ENCODE assay signal across 14 mouse cellular contexts in the genomic region with DNA sequence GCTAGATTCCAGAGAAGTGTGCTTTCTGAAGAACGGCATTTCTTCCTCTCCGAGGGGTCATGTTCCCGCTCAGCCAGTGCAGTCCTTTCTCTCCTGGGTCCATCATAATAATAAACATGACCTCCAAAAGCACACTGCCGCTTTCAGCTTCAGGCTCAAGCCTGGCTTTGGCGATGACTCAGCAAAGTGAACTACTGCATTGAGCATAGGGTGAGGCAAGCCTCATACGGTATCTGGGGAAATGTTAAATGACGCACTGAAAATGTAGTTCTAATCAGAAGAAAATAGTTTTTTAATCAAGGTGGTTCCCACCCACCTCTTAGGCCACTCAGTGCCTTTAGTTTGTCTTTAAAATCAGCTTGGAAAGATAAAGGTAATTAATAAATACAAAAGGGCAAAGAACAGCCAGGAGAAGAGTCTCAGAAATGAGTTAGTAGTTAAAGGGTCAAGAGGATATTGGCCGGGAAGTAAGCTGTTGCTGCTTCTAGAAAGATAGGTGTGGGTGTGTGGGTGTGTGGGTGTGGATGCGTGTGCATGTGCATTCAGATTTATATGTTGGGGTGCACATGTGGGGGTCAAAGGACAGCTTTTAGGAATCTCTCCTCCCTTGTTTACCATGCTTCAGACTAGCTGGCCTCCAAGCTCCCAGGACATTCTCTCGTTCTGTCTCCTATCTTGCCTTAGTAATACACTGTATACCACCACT. TPM values are rescaled to one million over a fixed set of nuclear protein-coding genes. Genes with fewer than 3 reads are reported as not detected.
A peak's percentile ranks its signal among the peaks of the same experiment; 100 is the strongest.
DNase-seq lines count a peak whose midpoint lies in the region; ATAC-seq lines count a peak whose summit lies in the region.
"Had no signal": no experiment of that assay in that cellular context is flagged by ENCODE, and none has a peak within 500 bp of the region (broad histone marks: within the 10 kb centered on the region; RNA-seq: fewer than 3 reads in every experiment).

No protein-coding gene starts in this region.

- peaks cover under 1% of the 10 kb centered on the region for H3K4me1 ChIP-seq in midbrain, embryonic 11.5 days (ENCODE audit: control insufficient read depth, insufficient read depth, low read length)

- H3K4me3 ChIP-seq in midbrain, embryonic 11.5 days (ENCODE audit: low read depth, low read length), result no peak overlapping the region
- H3K4me3 ChIP-seq: embryonic facial prominence, embryonic 15.5 days; heart, adult 2 months; limb, embryonic 12.5 days had no signal

- DNase-seq in adrenal gland, adult 2 months, result peak; percentile 56
- no peak for DNase-seq in adrenal gland, adult 8-10 months
- DNase-seq in adrenal gland, postnatal 14 days, result peak; percentile 51
- DNase-seq in kidney, postnatal 25 days, result no peak
- no peak for DNase-seq in left cerebral cortex, postnatal 14 days (ENCODE audit: low spot score in 2 of 2)
- DNase-seq in midbrain, embryonic 11.5 days (ENCODE audit: low spot score, missing footprints), result no peak
- DNase-seq: B cell, adult 2 months; heart, adult 2 months; kidney, adult 18-20 months; right cerebral cortex, postnatal 14 days had no signal

- intact Hi-C loops in left cerebral cortex, postnatal 14 days (cut with DNase I), result no loop called here

- H3K4me2 ChIP-seq in midbrain, embryonic 11.5 days, result no peak overlapping the region
- H3K4me2 ChIP-seq: embryonic facial prominence, embryonic 15.5 days; limb, embryonic 12.5 days had no signal

- peak; percentile 64 for ATAC-seq in granulocyte monocyte progenitor cell, adult 5-6 weeks (replicated peaks; ENCODE audit: poor library complexity, severe bottlenecking)
- peak; percentile 78 for ATAC-seq in megakaryocyte-erythroid progenitor cell, adult 5-6 weeks (replicated peaks; ENCODE audit: low FRiP score, low TSS enrichment, poor library complexity, severe bottlenecking)
- ATAC-seq in midbrain, embryonic 11.5 days (ENCODE audit: low FRiP score), result no peak

- peaks cover 8% of the 10 kb centered on the region; the same call in 1 of the 2 replicates for H3K27me3 ChIP-seq in midbrain, embryonic 11.5 days (ENCODE audit: control insufficient read depth, insufficient read depth, low read length)
- H3K27me3 ChIP-seq: embryonic facial prominence, embryonic 15.5 days had no signal

- 79% methylated on average over 10 of the region's 10 CpGs for WGBS in midbrain, embryonic 11.5 days

- no peak overlapping the region for H3K27ac ChIP-seq in midbrain, embryonic 11.5 days (ENCODE audit: low read depth, low read length)
- H3K27ac ChIP-seq: embryonic facial prominence, embryonic 15.5 days; heart, adult 2 months; limb, embryonic 12.5 days had no signal

- H3K9ac ChIP-seq in midbrain, embryonic 11.5 days (ENCODE audit: low read length), result no peak overlapping the region
- H3K9ac ChIP-seq: embryonic facial prominence, embryonic 15.5 days; limb, embryonic 12.5 days had no signal

- H3K36me3 ChIP-seq in midbrain, embryonic 11.5 days (ENCODE audit: control insufficient read depth, insufficient read depth, low read length), result no peaks in the 10 kb centered on the region
- H3K36me3 ChIP-seq: embryonic facial prominence, embryonic 15.5 days; limb, embryonic 12.5 days had no signal

- peaks cover 3% of the 10 kb centered on the region; the same call in 1 of the 2 replicates for H3K9me3 ChIP-seq in midbrain, embryonic 11.5 days (ENCODE audit: control insufficient read depth, low read length)
- H3K9me3 ChIP-seq: embryonic facial prominence, embryonic 15.5 days had no signal

RNA-seq across cellular contexts. Expression of a gene that starts 5.2 kb away (rescaled TPM):
- total RNA-seq in adrenal gland, adult 2 months (2021), result 10 to 100 TPM; 29.8 to 40.7 TPM
- 9.0 and 11.3 TPM in 2 replicates for polyA plus RNA-seq in adrenal gland, adult 2 months (2012; rRNA removed)
- total RNA-seq in adrenal gland, adult 8-10 months (2022), result 10 to 100 TPM; 47.5 to 55.6 (median 50.7) TPM
- 17.8 and 19.6 TPM in 2 replicates for total RNA-seq in adrenal gland, postnatal 14 days (2021)
- total RNA-seq in granulocyte monocyte progenitor cell, adult 5-6 weeks (2014; fragmentation: Nextera tagmentation), result 19.9 and 23.1 TPM in 2 replicates
- 12.7 and 14.2 TPM in 2 replicates for total RNA-seq in granulocyte monocyte progenitor cell, adult 5-6 weeks (2017)
- 30.6 and 40.4 TPM in 2 replicates for total RNA-seq in megakaryocyte-erythroid progenitor cell, adult 5-6 weeks (2014; fragmentation: Nextera tagmentation)
- 15.4 and 19.0 TPM in 2 replicates for total RNA-seq in megakaryocyte-erythroid progenitor cell, adult 5-6 weeks (2017)
- 1 to 10 TPM; 8.5 to 8.9 TPM for total RNA-seq in left cerebral cortex, postnatal 14 days (2021)
- 11.1 and 12.1 TPM in 2 replicates for polyA plus RNA-seq in midbrain, embryonic 11.5 days (2014; fragmentation: Nextera tagmentation; extraction: Ambion mirVana)

RNA-seq across cellular contexts. Expression of a gene that starts 14.0 kb away (rescaled TPM):
- 10 to 100 TPM; 27.3 to 40.1 TPM for total RNA-seq in adrenal gland, adult 2 months (2021)
- polyA plus RNA-seq in adrenal gland, adult 2 months (2012; rRNA removed), result 47.9 and 77.0 TPM in 2 replicates
- 10 to 100 TPM; 35.2 to 53.3 (median 42.3) TPM for total RNA-seq in adrenal gland, adult 8-10 months (2022)
- total RNA-seq in adrenal gland, postnatal 14 days (2021), result 27.8 and 30.7 TPM in 2 replicates
- 67.7 and 79.0 TPM in 2 replicates for total RNA-seq in granulocyte monocyte progenitor cell, adult 5-6 weeks (2014; fragmentation: Nextera tagmentation)
- total RNA-seq in granulocyte monocyte progenitor cell, adult 5-6 weeks (2017), result 56.3 and 57.4 TPM in 2 replicates
- total RNA-seq in megakaryocyte-erythroid progenitor cell, adult 5-6 weeks (2014; fragmentation: Nextera tagmentation), result 72.9 and 103 TPM in 2 replicates
- 71.6 and 84.2 TPM in 2 replicates for total RNA-seq in megakaryocyte-erythroid progenitor cell, adult 5-6 weeks (2017)
- 10 to 100 TPM; 32.6 to 33.9 TPM for total RNA-seq in left cerebral cortex, postnatal 14 days (2021)
- 82.0 and 93.2 TPM in 2 replicates for polyA plus RNA-seq in midbrain, embryonic 11.5 days (2014; fragmentation: Nextera tagmentation; extraction: Ambion mirVana)

Comparison
In these comparisons a context has a peak if more than half of its experiments do, and no peak if none do; other contexts are left out.
1. DNase-seq: peak in adrenal gland, adult 2 months (single experiment) and adrenal gland, postnatal 14 days (single experiment); none in adrenal gland, adult 8-10 months (single experiment), kidney, postnatal 25 days (0 of 2), left cerebral cortex, postnatal 14 days (0 of 2) and midbrain, embryonic 11.5 days (single experiment).